Mouse (Mus musculus) cerebellum, adult (tissue): Measurements from ENCODE around the gene Slc25a51.

Experiments used
- ATAC-seq: cut with Nextera tagmentation; 2 replicates; pipeline ENCODE4 v1.9.2; 2017; ENCODE audit warnings: mild to moderate bottlenecking, moderate library complexity, mixed read lengths; ENCODE audit not compliant: insufficient number of reproducible peaks, low FRiP score, low TSS enrichment

The Slc25a51 gene

GRCm38 (mm10) chr4:45429451-45429850 is 20.9 kb upstream of the Slc25a51 start:
- ATAC-seq = no peak

GRCm38 (mm10) chr4:45426724-45427457 is 18.3 kb upstream of the Slc25a51 start:
- ATAC-seq = no peak

DNA sequence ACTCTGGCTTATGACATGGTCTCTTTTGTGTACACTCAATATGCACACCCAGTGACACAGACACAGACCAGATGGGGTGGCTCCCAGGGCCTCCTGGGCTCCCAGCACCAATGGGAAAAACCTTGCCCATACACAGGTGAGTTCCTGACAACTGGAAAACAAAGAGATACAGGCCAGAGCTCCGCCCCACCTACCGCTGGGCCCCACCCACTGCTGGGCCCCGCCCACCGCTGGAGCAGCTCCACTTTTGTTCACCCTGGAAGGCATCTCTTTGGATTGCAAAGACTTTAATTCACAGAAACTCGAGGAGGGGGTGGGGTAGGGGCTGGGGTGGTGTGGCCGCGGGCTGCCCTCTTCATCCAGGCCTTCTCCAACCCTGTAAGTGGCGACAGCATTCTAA is 14.8 kb upstream of the Slc25a51 start:
- ATAC-seq = no peak

GRCm38 (mm10) chr4:45422640-45423039 is 14.1 kb upstream of the Slc25a51 start:
- ATAC-seq = no peak

GRCm38 (mm10) chr4:45421519-45422260 is 13.1 kb upstream of the Slc25a51 start:
- ATAC-seq = no peak

- ATAC-seq = no peak
Observed at GRCm38 (mm10) chr4:45420733-45421132, 12.2 kb upstream of the Slc25a51 start.

- no peak for ATAC-seq
Observed at GRCm38 (mm10) chr4:45419051-45419450, 10.5 kb upstream of the Slc25a51 start.

DNA sequence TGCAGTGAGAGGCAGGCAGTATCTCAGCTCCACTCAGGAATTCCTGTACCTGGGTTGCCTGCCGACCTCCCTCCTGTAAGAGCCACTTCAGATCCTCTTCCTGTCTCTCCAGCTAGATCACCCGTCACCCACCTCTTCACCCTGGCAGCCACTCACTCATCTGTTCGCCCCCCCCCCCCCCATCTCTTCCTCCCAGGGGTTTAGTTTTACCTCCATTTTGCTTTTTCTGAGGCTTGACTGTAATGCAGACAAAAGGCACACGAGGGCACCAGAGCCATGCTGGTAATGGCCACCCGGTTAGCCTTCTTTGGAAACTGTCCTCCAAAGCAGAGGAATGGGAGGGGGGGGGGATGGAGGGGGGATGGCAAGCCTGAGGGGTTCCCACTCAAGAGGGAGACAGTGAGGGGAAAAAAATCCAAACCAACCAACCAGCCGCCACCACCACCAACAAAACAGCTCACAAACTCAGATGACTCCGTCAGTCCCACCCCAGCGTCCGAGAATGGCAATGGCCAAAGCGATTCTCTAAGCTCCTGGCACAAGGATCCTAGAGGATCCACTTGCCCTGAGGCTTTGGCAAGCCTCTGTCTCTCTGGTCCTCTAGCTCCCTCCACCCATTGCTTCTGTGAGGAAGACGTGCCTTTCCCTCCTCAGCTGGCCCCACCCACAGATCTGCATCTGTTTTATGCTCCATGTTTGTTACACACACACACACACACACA is 9.8 kb upstream of the Slc25a51 start:
- ATAC-seq = 0 out of 2 replicates have a peak, but pooled peaks have one; percentile 12

DNA sequence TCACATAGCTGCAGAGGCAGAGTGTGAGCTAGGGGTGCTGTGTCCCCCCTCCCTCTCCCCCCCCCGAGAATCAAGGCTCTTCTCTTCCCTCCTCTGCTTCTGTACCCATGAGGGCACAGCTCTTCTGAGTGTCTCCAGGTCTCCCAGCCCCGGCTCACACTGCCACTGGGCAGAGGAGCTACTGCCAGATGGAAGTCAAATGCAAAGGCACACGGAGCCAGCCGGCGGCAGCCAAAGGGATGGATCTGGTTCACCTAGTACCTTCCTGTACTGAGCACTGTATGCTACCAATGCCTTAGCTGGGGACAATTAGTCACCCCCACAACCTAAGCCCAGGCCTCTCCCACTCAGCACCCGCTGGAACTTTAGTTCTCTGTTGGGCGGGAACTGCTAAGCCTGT is 7.7 kb upstream of the Slc25a51 start:
- ATAC-seq = no peak

- no peak for ATAC-seq
Observed at GRCm38 (mm10) chr4:45413674-45414338, 5.2 kb upstream of the Slc25a51 start.

GRCm38 (mm10) chr4:45412433-45413192 is 4.0 kb upstream of the Slc25a51 start:
- no peak for ATAC-seq

GRCm38 (mm10) chr4:45411181-45411790 is 2.7 kb upstream of the Slc25a51 start:
- no peak for ATAC-seq

DNA sequence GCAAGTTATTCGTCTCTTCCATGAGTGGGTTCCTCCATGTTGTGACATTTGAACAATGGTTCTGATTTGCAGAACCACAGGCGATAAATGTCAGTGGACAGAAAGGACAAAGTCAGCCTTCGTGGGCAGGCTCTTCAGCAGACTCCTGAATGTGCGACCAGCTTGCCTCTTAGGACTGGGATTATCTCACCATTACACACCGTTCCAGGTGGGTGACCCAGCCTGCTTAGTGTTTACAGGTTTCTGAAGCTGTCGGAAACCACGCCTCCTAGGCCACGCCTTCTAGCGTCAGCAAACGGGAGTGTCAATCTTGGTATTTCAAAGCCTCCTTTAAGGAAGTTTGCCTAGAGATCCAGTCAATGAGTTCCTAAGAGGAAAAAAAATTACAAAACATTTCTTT is 704 bp upstream of the Slc25a51 start:
- ATAC-seq = peak; percentile 41; the same call in 1 of the 2 replicates

DNA sequence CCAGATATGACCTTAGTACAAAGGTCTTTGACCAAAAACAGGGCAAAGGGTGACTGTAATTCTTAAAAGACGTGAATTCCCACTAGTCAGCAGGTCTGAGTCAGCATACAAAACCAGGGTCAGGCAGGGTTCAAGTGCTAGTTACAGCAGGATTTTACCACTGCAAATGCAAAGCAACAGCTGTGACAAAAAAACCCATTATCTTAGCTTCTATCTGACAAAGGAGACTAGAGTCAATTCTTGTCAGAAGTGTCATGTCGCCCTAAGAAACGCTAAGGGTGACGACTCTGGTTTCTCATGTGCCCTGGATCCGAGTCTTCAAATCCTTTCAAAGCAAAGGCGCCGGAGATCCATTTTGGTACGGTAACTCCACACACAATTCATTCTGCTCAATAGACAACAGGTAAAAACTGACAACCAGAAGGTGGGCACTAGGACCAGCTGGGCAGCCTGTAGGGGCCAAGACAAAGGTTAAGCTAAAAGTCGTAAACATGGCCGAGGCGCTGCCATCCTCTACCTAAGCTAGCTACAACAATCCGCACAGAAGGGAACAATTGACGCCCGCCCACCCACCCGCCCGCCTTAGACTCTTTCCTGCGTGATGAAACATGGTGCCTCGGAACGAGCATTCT is 747 bp downstream of the Slc25a51 start:
- ATAC-seq = no peak

DNA sequence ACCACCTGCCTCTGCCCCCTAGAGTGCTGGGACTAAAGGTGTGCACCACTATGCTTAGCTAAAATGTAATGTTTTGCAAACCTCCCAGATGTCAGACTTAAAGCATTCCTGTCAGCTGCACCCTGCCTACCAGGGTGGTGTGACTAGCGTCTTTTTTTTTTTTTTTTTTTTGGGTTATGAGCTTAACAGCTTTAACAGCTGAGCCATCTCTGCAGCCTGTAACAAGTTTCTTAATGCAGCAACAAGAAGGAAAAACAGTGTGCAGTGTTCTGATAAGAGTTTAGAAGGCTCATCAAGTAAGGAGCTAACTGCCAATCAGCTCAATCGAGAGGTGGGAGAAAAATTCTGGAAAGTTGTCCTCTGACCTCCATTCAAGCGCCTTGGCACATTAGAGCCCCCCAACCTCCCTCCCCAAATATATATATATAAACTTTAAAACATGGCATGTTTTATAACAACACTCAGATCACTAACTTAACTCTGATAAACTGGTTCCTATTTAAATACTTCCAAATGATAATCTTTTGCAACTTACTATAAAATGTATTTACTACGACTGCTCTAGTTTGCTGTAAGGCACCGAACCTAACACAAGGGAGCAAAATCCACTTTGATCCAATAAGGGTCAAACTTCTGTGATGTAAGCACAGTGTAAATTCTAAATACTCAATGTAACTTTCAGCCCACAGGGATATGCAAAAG is 1.4 kb downstream of the Slc25a51 start:
- ATAC-seq = no peak

DNA sequence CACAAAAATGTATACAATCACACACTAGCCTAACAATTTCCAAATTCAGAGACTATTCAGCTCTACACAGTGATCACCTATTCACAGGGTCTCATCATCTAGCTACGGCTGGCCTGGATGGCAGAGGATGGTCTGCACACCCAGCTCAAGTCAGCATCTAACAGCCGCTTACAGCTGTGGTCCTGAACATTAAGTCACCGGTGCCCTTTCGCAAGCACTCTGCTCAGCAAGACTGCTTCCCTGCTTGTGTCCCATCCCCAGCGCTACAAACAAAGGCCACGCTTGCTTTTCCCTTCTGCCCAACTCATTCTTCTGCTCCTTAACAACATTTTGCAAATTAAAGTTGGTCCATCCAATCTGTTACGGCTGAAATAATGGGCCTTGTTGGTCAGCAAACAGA is 2.2 kb downstream of the Slc25a51 start:
- ATAC-seq = no peak

DNA sequence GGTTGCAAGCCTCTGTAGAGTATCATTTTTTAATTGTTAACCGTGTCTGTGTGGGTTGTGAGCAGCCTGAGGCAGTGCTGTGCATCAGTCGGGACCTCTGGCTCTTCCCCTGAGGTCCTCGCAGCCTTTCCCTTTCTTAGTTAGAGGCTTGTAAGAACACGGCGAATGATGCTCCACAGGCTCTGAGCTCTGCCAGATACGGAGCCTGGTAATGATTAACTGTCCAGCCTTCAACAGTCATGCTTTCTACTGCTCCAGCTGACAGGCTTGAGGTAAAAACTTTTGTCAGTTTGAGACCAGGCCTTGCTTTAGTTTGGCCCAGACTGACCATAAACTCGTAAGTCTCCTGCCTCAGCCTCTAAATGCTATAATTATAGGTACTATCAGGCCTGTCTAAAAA is 3.3 kb downstream of the Slc25a51 start:
- ATAC-seq = no peak

DNA sequence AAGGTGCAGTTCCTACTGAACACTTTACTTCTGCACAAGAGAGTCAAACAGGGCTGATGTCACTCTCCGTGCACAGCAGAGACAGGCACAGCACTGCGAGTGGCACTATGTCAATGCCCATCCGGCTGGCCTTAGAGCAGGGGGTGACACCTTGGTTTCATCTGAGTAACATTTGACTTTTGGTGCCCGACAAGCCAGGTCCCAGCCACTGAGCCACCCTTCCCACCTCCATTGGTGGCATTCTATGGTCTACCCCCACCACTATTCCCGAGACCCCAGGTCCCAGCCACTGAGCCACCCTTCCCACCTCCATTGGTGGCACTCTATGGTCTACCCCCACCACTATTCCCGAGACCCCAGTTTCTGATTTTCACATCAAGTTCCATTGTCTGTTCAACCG is 4.5 kb downstream of the Slc25a51 start:
- ATAC-seq = no peak

DNA sequence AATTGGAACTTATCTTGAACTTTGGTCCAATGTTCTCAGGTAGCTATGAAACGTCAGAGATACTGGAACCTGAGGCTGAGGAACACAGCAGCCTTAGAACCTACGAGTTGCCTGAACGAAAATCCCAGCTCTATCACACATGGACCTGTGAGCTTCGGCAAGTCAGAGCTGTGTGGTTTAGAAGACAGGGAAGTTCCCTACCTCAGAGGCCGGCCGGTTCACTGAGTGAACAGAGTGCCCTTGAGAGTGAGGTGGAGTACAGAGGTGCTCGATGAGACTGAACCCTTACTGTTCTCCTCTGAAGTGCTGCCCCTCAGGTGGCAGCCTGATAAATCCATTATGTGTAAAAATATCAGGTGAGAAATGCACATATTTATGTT is 5.1 kb downstream of the Slc25a51 start:
- ATAC-seq = no peak
